In genomic region chr8:69926901-69927300, GRCm38 (mm10) we compare ENCODE assay signal across 22 mouse cellular contexts. TPM values are rescaled to one million over a fixed set of nuclear protein-coding genes. Genes with fewer than 3 reads are reported as not detected.
A peak's percentile ranks its signal among the peaks of the same experiment; 100 is the strongest.
DNase-seq lines count a peak whose midpoint lies in the region; ATAC-seq and TF ChIP-seq lines count a peak whose summit lies in the region.
"Had no signal": no experiment of that assay in that cellular context is flagged by ENCODE, and none has a peak within 500 bp of the region (broad histone marks: within the 10 kb centered on the region; RNA-seq: fewer than 3 reads in every experiment).

No protein-coding gene starts in this region.

- ATAC-seq in kidney, embryonic 16.5 days (ENCODE audit: low FRiP score, low TSS enrichment), result no peak
- ATAC-seq: activated CD4-positive, CD25-positive, alpha-beta regulatory T cell, adult 4 months; CD4-positive, CD25-positive, alpha-beta regulatory T cell, adult 4 months; Patski had no signal

- H3K4me3 ChIP-seq in kidney, adult 2 months (ENCODE audit: insufficient read depth, low read depth, low read length), result no peak overlapping the region
- no peak overlapping the region for H3K4me3 ChIP-seq in kidney, embryonic 16.5 days (ENCODE audit: low read length)

- TF ChIP-seq CTCF in kidney, adult 2 months (conservative IDR thresholded peaks at IDR 0.05; ENCODE audit: insufficient read depth, insufficient read length, low read depth, low read length), result no peak

- no peak for TF ChIP-seq POLR2A in kidney, adult 2 months (IDR thresholded peaks at IDR 0.05; ENCODE audit: low read depth, low read length)

- peak; percentile 59 for DNase-seq in kidney, adult 2 months
- peak; percentile 50 to 58 for DNase-seq in kidney, postnatal 36 days
- DNase-seq in kidney, postnatal 10 days, result no peak
- DNase-seq in adipocyte (ENCODE audit: low spot score), result peak; percentile 59
- no peak for DNase-seq in right cerebral cortex, adult 2 months (ENCODE audit: low spot score in 2 of 2)
- DNase-seq: adrenal gland, adult 2 months; adrenal gland, adult 8-10 months; adrenal gland, postnatal 10 days; adrenal gland, postnatal 14 days; adrenal gland, postnatal 25 days; adrenal gland, postnatal 36 days; B cell, adult 2 months; cerebellum, adult 11 months; cerebellum, adult 11-12 months; cerebellum, adult 18-20 months; cerebellum, adult 2 months had no signal

- no peaks in the 10 kb centered on the region for H3K9me3 ChIP-seq in kidney, embryonic 16.5 days (ENCODE audit: low read length)
- H3K9me3 ChIP-seq: G1E had no signal

- H3K27ac ChIP-seq in kidney, adult 2 months (ENCODE audit: insufficient read depth, low read depth, low read length), result no peak overlapping the region
- H3K27ac ChIP-seq in kidney, embryonic 16.5 days (ENCODE audit: low read length), result no peak overlapping the region

- H3K4me1 ChIP-seq in kidney, adult 2 months (ENCODE audit: control insufficient read depth, insufficient read depth, low read length), result peaks cover 7% of the 10 kb centered on the region; the same call in 1 of the 2 replicates
- H3K4me1 ChIP-seq in kidney, embryonic 16.5 days (ENCODE audit: insufficient read depth, low read length), result no peaks in the 10 kb centered on the region

- H3K4me2 ChIP-seq in kidney, embryonic 16.5 days (replicated peaks; ENCODE audit: low read depth, low read length), result no peak overlapping the region

- H3K9ac ChIP-seq in kidney, embryonic 16.5 days (replicated peaks; ENCODE audit: low read length), result no peak overlapping the region

- H3K36me3 ChIP-seq in kidney, adult 2 months (ENCODE audit: control insufficient read depth, insufficient read depth, low read length), result no peaks in the 10 kb centered on the region
- H3K36me3 ChIP-seq in kidney, embryonic 16.5 days (ENCODE audit: insufficient read depth, low read length), result peaks cover 3% of the 10 kb centered on the region; the same call in 1 of the 2 replicates

- H3K27me3 ChIP-seq in kidney, adult 2 months (replicated peaks; ENCODE audit: control insufficient read depth, insufficient read depth, low read length), result no peaks in the 10 kb centered on the region
- H3K27me3 ChIP-seq in kidney, embryonic 16.5 days (ENCODE audit: insufficient read depth, low read length), result no peaks in the 10 kb centered on the region
- H3K27me3 ChIP-seq: CH12.LX, Patski had no signal

RNA-seq across cellular contexts. Expression of gene Yjefn3, which starts 24.4 kb away (rescaled TPM):
- polyA plus RNA-seq in kidney, adult 2 months (2012; rRNA removed), result 3.9 and 5.6 TPM in 2 replicates
- polyA plus RNA-seq in kidney, embryonic 16.5 days (2015; fragmentation: Nextera tagmentation; extraction: Ambion mirVana), result 3.1 and 5.0 TPM in 2 replicates

RNA-seq across cellular contexts. Expression of gene Ndufa13, which starts 24.5 kb away (rescaled TPM):
- polyA plus RNA-seq in kidney, adult 2 months (2012; rRNA removed), result 283 and 372 TPM in 2 replicates
- polyA plus RNA-seq in kidney, embryonic 16.5 days (2015; fragmentation: Nextera tagmentation; extraction: Ambion mirVana), result 197 and 199 TPM in 2 replicates

RNA-seq across cellular contexts. Expression of gene Tssk6, which starts 24.9 kb away (rescaled TPM):
- 1.3 and 1.5 TPM in 2 replicates for polyA plus RNA-seq in kidney, adult 2 months (2012; rRNA removed)
- 3.8 and 3.9 TPM in 2 replicates for polyA plus RNA-seq in kidney, embryonic 16.5 days (2015; fragmentation: Nextera tagmentation; extraction: Ambion mirVana)
- polyA plus RNA-seq: activated CD4-positive, CD25-positive, alpha-beta regulatory T cell, adult 4 months had no signal

RNA-seq across cellular contexts. Expression of gene Cilp2, which starts 39.4 kb away (rescaled TPM):
- polyA plus RNA-seq in kidney, adult 2 months (2012; rRNA removed), result 0.11 and 0.16 TPM in 2 replicates
- polyA plus RNA-seq in kidney, embryonic 16.5 days (2015; fragmentation: Nextera tagmentation; extraction: Ambion mirVana), result 0.94 and 0.99 TPM in 2 replicates
- polyA plus RNA-seq: activated CD4-positive, CD25-positive, alpha-beta regulatory T cell, adult 4 months; CD4-positive, CD25-positive, alpha-beta regulatory T cell, adult 4 months had no signal

Comparison
In these comparisons a context has a peak if more than half of its experiments do, and no peak if none do; other contexts are left out.
1. DNase-seq: peak in kidney, adult 2 months (single experiment), kidney, postnatal 36 days (2 of 2) and adipocyte (single experiment); none in kidney, postnatal 10 days (single experiment) and right cerebral cortex, adult 2 months (0 of 2).